Mouse (Mus musculus): ENCODE measurements at regions not wholly inside any gene's neighbourhood (a gene's known extent, or its start where the extent isn't known, plus 50 kb on each side); places are given as distances from the start of the nearest gene placed in this dataset.

DNA sequence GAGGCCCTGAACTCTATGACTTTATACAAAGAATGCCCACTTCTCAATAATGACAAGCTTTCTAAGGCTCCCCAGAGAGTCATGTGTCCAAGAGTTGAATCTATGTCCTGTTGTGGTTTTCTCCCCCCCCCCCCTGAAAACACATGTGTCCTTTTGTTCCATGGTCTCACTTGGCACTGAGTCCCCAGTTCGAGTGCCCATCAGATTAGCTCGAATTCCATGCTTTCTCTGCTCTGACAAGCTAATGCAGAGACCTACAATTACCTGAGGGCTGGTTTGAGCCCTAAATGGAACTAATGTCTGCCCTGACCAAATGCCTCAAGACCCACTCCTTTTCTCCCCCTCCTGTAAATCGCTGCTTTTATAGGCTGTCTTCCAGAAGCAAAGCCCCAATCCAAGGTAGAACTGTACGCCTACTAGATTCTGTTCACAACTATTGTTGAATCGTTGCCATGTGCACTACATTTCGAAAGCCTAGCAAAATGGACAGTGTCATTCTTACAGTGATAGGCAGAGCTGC, 392.0 kb downstream of the Wdr11 start:
- no peak for TF ChIP-seq CTCF (IDR thresholded peaks at IDR 0.05; ENCODE audit: borderline replicate concordance, insufficient read depth, low read length)
- no peak for TF ChIP-seq POLR2A (IDR thresholded peaks at IDR 0.05; ENCODE audit: low read depth, low read length)
- peaks cover 2% of the 10 kb centered on the region; the same call in 1 of the 2 replicates for H3K4me1 ChIP-seq (ENCODE audit: control insufficient read depth, insufficient read depth, low read length)
- no peak overlapping the region for H3K4me3 ChIP-seq (ENCODE audit: insufficient read depth, low read length)
- no peak overlapping the region for H3K27ac ChIP-seq (ENCODE audit: insufficient read depth, low read length)

- H3K4me3 ChIP-seq (ENCODE audit: insufficient read depth, low read length): no peak overlapping the region
- peaks cover 2% of the 10 kb centered on the region; the same call in 1 of the 2 replicates for H3K4me1 ChIP-seq (ENCODE audit: control insufficient read depth, insufficient read depth, low read length)
- no peak overlapping the region for H3K27ac ChIP-seq (ENCODE audit: insufficient read depth, low read length)
- TF ChIP-seq CTCF (IDR thresholded peaks at IDR 0.05; ENCODE audit: borderline replicate concordance, insufficient read depth, low read length) (no peak), POLR2A (IDR thresholded peaks at IDR 0.05; ENCODE audit: low read depth, low read length) (no peak)
Observed at GRCm38 (mm10) chr7:129984367-129984766, 392.7 kb downstream of the Wdr11 start.

GRCm38 (mm10) chr7:129987119-129987665, 395.5 kb downstream of the Wdr11 start:
- TF ChIP-seq POLR2A (IDR thresholded peaks at IDR 0.05; ENCODE audit: low read depth, low read length) (no peak), CTCF (IDR thresholded peaks at IDR 0.05; ENCODE audit: borderline replicate concordance, insufficient read depth, low read length) (no peak)
- no peak overlapping the region for H3K27ac ChIP-seq (ENCODE audit: insufficient read depth, low read length)
- no peak overlapping the region for H3K4me3 ChIP-seq (ENCODE audit: insufficient read depth, low read length)
- H3K4me1 ChIP-seq (ENCODE audit: control insufficient read depth, insufficient read depth, low read length): no peaks in the 10 kb centered on the region; the same call in 1 of the 2 replicates

DNA sequence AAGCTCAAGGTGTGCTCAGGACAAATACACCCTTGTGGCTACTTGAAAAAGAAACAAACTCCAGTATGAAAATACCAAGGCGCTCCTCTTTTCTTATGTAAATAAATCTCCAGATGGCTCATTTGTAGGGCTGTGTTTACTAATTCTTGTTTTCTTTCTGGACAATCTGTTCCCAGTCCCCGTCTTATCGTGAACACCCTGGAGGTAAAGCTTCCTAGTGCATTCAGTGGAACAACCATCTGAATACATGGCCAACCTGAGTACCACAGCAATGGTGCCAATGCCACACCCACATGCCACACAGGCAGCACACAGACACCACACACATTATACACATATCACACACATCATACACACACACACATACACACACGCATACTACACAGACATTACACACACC, 396.1 kb downstream of the Wdr11 start:
- TF ChIP-seq POLR2A (IDR thresholded peaks at IDR 0.05; ENCODE audit: low read depth, low read length) (no peak), CTCF (IDR thresholded peaks at IDR 0.05; ENCODE audit: borderline replicate concordance, insufficient read depth, low read length) (no peak)

GRCm38 (mm10) chr7:129993446-129994223, 402.0 kb downstream of the Wdr11 start:
- no peak overlapping the region for H3K4me3 ChIP-seq (ENCODE audit: insufficient read depth, low read length)
- peaks cover 3% of the 10 kb centered on the region for H3K4me1 ChIP-seq (ENCODE audit: control insufficient read depth, insufficient read depth, low read length)
- peak overlapping the region; percentile 81 for H3K27ac ChIP-seq (ENCODE audit: insufficient read depth, low read length)
- no peak for TF ChIP-seq CTCF (IDR thresholded peaks at IDR 0.05; ENCODE audit: borderline replicate concordance, insufficient read depth, low read length)
- TF ChIP-seq POLR2A (IDR thresholded peaks at IDR 0.05; ENCODE audit: low read depth, low read length): no peak

More for the DNA sequence above, 396.1 kb downstream of the Wdr11 start:
- no peaks in the 10 kb centered on the region; the same call in 1 of the 2 replicates for H3K4me1 ChIP-seq (ENCODE audit: control insufficient read depth, insufficient read depth, low read length)
- no peak overlapping the region for H3K27ac ChIP-seq (ENCODE audit: insufficient read depth, low read length)
- no peak overlapping the region for H3K4me3 ChIP-seq (ENCODE audit: insufficient read depth, low read length)

DNA sequence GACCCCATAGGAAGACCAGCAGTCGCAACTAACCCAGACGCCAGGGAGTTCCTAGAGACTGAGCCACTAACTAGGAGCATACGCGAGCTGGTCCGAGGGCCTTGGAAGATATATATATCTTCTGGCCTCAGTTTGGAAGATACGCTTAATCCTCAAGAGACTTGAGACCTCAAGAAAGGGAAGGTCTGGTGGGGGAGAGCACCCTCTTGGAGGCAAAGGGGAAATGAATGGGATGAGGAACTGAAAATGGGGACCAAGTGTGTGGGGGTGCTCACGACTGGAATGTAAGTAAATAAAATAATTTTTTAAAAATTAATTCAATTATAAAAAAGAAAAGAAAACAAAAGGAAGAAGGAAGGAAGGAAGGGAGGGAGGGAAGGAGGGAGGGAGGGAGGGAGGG, 403.9 kb downstream of the Wdr11 start:
- Histone ChIP-seq H3K4me1 (ENCODE audit: control insufficient read depth, insufficient read depth, low read length) (peaks cover 5% of the 10 kb centered on the region), H3K27ac (ENCODE audit: insufficient read depth, low read length) (no peak overlapping the region), H3K4me3 (ENCODE audit: insufficient read depth, low read length) (no peak overlapping the region)
- TF ChIP-seq CTCF (IDR thresholded peaks at IDR 0.05; ENCODE audit: borderline replicate concordance, insufficient read depth, low read length): no peak
- no peak for TF ChIP-seq POLR2A (IDR thresholded peaks at IDR 0.05; ENCODE audit: low read depth, low read length)

DNA sequence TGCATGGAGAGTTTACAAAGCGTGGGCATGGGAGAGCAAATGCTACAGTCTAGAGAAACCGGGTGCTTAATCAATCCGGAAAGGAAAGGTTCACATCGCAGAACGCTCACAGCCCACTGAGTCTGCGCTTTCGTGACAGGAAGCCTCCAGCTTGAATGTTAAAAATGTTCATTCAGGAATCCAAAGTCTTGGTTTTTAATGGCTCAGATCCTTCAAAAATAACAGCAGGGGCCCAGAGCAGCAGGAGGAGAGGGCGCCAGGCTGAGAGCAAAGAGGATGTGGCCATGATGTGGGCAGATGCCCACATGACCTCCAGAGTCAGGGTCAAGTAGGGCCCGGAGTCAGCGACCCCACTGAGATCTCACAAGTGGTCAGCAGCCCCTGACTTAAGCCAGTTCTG, 409.4 kb downstream of the Wdr11 start:
- Histone ChIP-seq H3K27ac (ENCODE audit: insufficient read depth, low read length) (peak overlapping the region; percentile 64), H3K4me1 (ENCODE audit: control insufficient read depth, insufficient read depth, low read length) (peaks cover 4% of the 10 kb centered on the region; the same call in 1 of the 2 replicates), H3K4me3 (ENCODE audit: insufficient read depth, low read length) (no peak overlapping the region)
- TF ChIP-seq POLR2A (IDR thresholded peaks at IDR 0.05; ENCODE audit: low read depth, low read length) (no peak), CTCF (IDR thresholded peaks at IDR 0.05; ENCODE audit: borderline replicate concordance, insufficient read depth, low read length) (no peak)

DNA sequence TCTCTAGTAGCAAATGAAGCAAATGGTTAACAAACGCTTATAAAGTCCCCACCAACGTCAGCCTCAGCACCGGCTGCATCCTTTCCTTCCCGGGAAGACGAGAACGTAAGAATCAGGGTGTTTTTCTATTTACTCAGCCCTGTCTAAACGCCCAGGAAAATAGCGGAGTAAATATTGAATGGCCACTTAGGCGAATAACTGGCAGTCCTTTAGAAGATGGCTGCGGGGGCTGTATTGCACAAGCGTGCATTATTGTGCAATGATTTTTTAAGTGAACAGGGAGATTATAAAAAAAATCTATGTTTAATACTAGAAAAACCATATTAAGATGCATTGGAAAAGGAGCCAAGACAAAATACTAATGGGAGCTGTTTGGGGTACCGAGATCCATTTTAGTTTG, 410.3 kb downstream of the Wdr11 start:
- Histone ChIP-seq H3K4me3 (ENCODE audit: insufficient read depth, low read length) (no peak overlapping the region), H3K27ac (ENCODE audit: insufficient read depth, low read length) (peak overlapping the region; percentile 54; the same call in 1 of the 2 replicates), H3K4me1 (ENCODE audit: control insufficient read depth, insufficient read depth, low read length) (peaks cover 4% of the 10 kb centered on the region; the same call in 1 of the 2 replicates)
- TF ChIP-seq POLR2A (IDR thresholded peaks at IDR 0.05; ENCODE audit: low read depth, low read length): no peak
- no peak for TF ChIP-seq CTCF (IDR thresholded peaks at IDR 0.05; ENCODE audit: borderline replicate concordance, insufficient read depth, low read length)

GRCm38 (mm10) chr7:130005406-130005805, 413.7 kb downstream of the Wdr11 start:
- Histone ChIP-seq H3K4me3 (ENCODE audit: insufficient read depth, low read length) (no peak overlapping the region), H3K27ac (ENCODE audit: insufficient read depth, low read length) (no peak overlapping the region), H3K4me1 (ENCODE audit: control insufficient read depth, insufficient read depth, low read length) (peaks cover 3% of the 10 kb centered on the region; the same call in 1 of the 2 replicates)
- TF ChIP-seq CTCF (IDR thresholded peaks at IDR 0.05; ENCODE audit: borderline replicate concordance, insufficient read depth, low read length) (no peak), POLR2A (IDR thresholded peaks at IDR 0.05; ENCODE audit: low read depth, low read length) (no peak)

Data from embryonic fibroblast, embryonic 13.5 days (primary cell).